Mouse (Mus musculus): ENCODE results near the gene Zbtb16.

- no peak for TF ChIP-seq POLR2A (IDR thresholded peaks at IDR 0.05; ENCODE audit: control insufficient read depth, extremely low read depth, insufficient read depth, low read length, poor library complexity)
- no peak for TF ChIP-seq CTCF (IDR thresholded peaks at IDR 0.05; ENCODE audit: borderline replicate concordance, control insufficient read depth, extremely low read depth, insufficient read depth, low read length, poor library complexity)
Observed at GRCm38 (mm10) chr9:48678426-48679358, 157.3 kb downstream of the Zbtb16 start.

Measured in thymus, adult 2 months (tissue).